Mouse (Mus musculus): ENCODE data around the gene 2900026A02Rik. TPM values are rescaled to one million over a fixed set of nuclear protein-coding genes. Genes with fewer than 3 reads are reported as not detected.
A peak's percentile ranks its signal among the peaks of the same experiment; 100 is the strongest.

The 2900026A02Rik gene
- polyA plus RNA-seq, 1 experiment from 2014 or later, result 7.2 TPM

- H3K4me2 ChIP-seq (replicated peaks; ENCODE audit: low read depth, low read length), result no peak overlapping the region
- peaks cover 53% of the 10 kb centered on the region for H3K4me1 ChIP-seq (ENCODE audit: insufficient read depth, low read length)
- no peaks in the 10 kb centered on the region for H3K36me3 ChIP-seq (ENCODE audit: insufficient read depth, low read length)
- H3K27ac ChIP-seq (ENCODE audit: low read length), result no peak overlapping the region; the same call in 1 of the 2 replicates
- H3K4me3 ChIP-seq (ENCODE audit: low read length), result no peak overlapping the region
- no peaks in the 10 kb centered on the region for H3K27me3 ChIP-seq (ENCODE audit: insufficient read depth, low read length)
- H3K9me3 ChIP-seq (ENCODE audit: low read length), result no peaks in the 10 kb centered on the region
- ATAC-seq (ENCODE audit: low FRiP score, low TSS enrichment), result no peak
- WGBS, result 37% methylated on average over 12 of the region's 12 CpGs
- H3K9ac ChIP-seq (replicated peaks; ENCODE audit: low read length), result no peak overlapping the region
Observed at GRCm38 (mm10) chr5:113122326-113123054, 98.5 kb downstream of the 2900026A02Rik start.

- no peak overlapping the region for H3K4me2 ChIP-seq (replicated peaks; ENCODE audit: low read depth, low read length)
- no peak for ATAC-seq (ENCODE audit: low FRiP score, low TSS enrichment)
- 47% methylated on average over 6 of the region's 6 CpGs for WGBS
- no peaks in the 10 kb centered on the region for H3K9me3 ChIP-seq (ENCODE audit: low read length)
- peak overlapping the region; percentile 63; the same call in 1 of the 2 replicates for H3K27ac ChIP-seq (ENCODE audit: low read length)
- H3K4me3 ChIP-seq (ENCODE audit: low read length), result no peak overlapping the region
- H3K9ac ChIP-seq (replicated peaks; ENCODE audit: low read length), result peak overlapping the region; percentile 39
- no peaks in the 10 kb centered on the region for H3K27me3 ChIP-seq (ENCODE audit: insufficient read depth, low read length)
- H3K4me1 ChIP-seq (ENCODE audit: insufficient read depth, low read length), result peaks cover 53% of the 10 kb centered on the region
- no peaks in the 10 kb centered on the region for H3K36me3 ChIP-seq (ENCODE audit: insufficient read depth, low read length)
Observed at GRCm38 (mm10) chr5:113121591-113121875, 99.5 kb downstream of the 2900026A02Rik start.

GRCm38 (mm10) chr5:113120741-113121590 is 100.1 kb downstream of the 2900026A02Rik start:
- Histone ChIP-seq H3K27ac (ENCODE audit: low read length) (peak overlapping the region; percentile 63; the same call in 1 of the 2 replicates), H3K4me2 (replicated peaks; ENCODE audit: low read depth, low read length) (no peak overlapping the region), H3K4me1 (ENCODE audit: insufficient read depth, low read length) (peaks cover 55% of the 10 kb centered on the region), H3K36me3 (ENCODE audit: insufficient read depth, low read length) (no peaks in the 10 kb centered on the region), H3K4me3 (ENCODE audit: low read length) (no peak overlapping the region), H3K9me3 (ENCODE audit: low read length) (no peaks in the 10 kb centered on the region), H3K27me3 (ENCODE audit: insufficient read depth, low read length) (no peaks in the 10 kb centered on the region), H3K9ac (replicated peaks; ENCODE audit: low read length) (peak overlapping the region; percentile 39; the same call in 1 of the 2 replicates)
- no peak for ATAC-seq (ENCODE audit: low FRiP score, low TSS enrichment)
- 15% methylated on average over 15 of the region's 15 CpGs for WGBS

- no peak overlapping the region for H3K4me2 ChIP-seq (replicated peaks; ENCODE audit: low read depth, low read length)
- no peaks in the 10 kb centered on the region for H3K9me3 ChIP-seq (ENCODE audit: low read length)
- no peak for ATAC-seq (ENCODE audit: low FRiP score, low TSS enrichment)
- no peak overlapping the region for H3K4me3 ChIP-seq (ENCODE audit: low read length)
- no peaks in the 10 kb centered on the region for H3K36me3 ChIP-seq (ENCODE audit: insufficient read depth, low read length)
- peak overlapping the region; percentile 76 for H3K27ac ChIP-seq (ENCODE audit: low read length)
- H3K4me1 ChIP-seq (ENCODE audit: insufficient read depth, low read length), result peaks cover 63% of the 10 kb centered on the region
- 30% methylated on average over 13 of the region's 13 CpGs for WGBS
- 0 out of 2 replicates have a peak overlapping the region, but pooled peaks have one; percentile 22 for H3K9ac ChIP-seq (replicated peaks; ENCODE audit: low read length)
- no peaks in the 10 kb centered on the region for H3K27me3 ChIP-seq (ENCODE audit: insufficient read depth, low read length)
Observed at GRCm38 (mm10) chr5:113119861-113120465, 101.1 kb downstream of the 2900026A02Rik start.

GRCm38 (mm10) chr5:113119291-113119690 is 101.7 kb downstream of the 2900026A02Rik start:
- peak overlapping the region; percentile 76 for H3K27ac ChIP-seq (ENCODE audit: low read length)
- no peaks in the 10 kb centered on the region for H3K27me3 ChIP-seq (ENCODE audit: insufficient read depth, low read length)
- H3K4me2 ChIP-seq (replicated peaks; ENCODE audit: low read depth, low read length), result no peak overlapping the region
- H3K9me3 ChIP-seq (ENCODE audit: low read length), result no peaks in the 10 kb centered on the region
- H3K4me1 ChIP-seq (ENCODE audit: insufficient read depth, low read length), result peaks cover 67% of the 10 kb centered on the region
- H3K4me3 ChIP-seq (ENCODE audit: low read length), result no peak overlapping the region
- ATAC-seq (ENCODE audit: low FRiP score, low TSS enrichment), result no peak
- peak overlapping the region; percentile 22; the same call in 1 of the 2 replicates for H3K9ac ChIP-seq (replicated peaks; ENCODE audit: low read length)
- H3K36me3 ChIP-seq (ENCODE audit: insufficient read depth, low read length), result no peaks in the 10 kb centered on the region
- 71% methylated on average over 9 of the region's 9 CpGs for WGBS

- no peaks in the 10 kb centered on the region for H3K36me3 ChIP-seq (ENCODE audit: insufficient read depth, low read length)
- H3K27me3 ChIP-seq (ENCODE audit: insufficient read depth, low read length), result no peaks in the 10 kb centered on the region
- ATAC-seq (ENCODE audit: low FRiP score, low TSS enrichment), result no peak
- WGBS, result 40% methylated on average over 6 of the region's 6 CpGs
- peak overlapping the region; percentile 22; the same call in 1 of the 2 replicates for H3K9ac ChIP-seq (replicated peaks; ENCODE audit: low read length)
- H3K27ac ChIP-seq (ENCODE audit: low read length), result peak overlapping the region; percentile 76
- H3K4me3 ChIP-seq (ENCODE audit: low read length), result no peak overlapping the region
- peaks cover 72% of the 10 kb centered on the region for H3K4me1 ChIP-seq (ENCODE audit: insufficient read depth, low read length)
- H3K9me3 ChIP-seq (ENCODE audit: low read length), result no peaks in the 10 kb centered on the region
- H3K4me2 ChIP-seq (replicated peaks; ENCODE audit: low read depth, low read length), result no peak overlapping the region
Observed at GRCm38 (mm10) chr5:113118695-113119094, 102.3 kb downstream of the 2900026A02Rik start.

GRCm38 (mm10) chr5:113117361-113117760 is 103.7 kb downstream of the 2900026A02Rik start:
- no peaks in the 10 kb centered on the region for H3K9me3 ChIP-seq (ENCODE audit: low read length)
- H3K27ac ChIP-seq (ENCODE audit: low read length), result no peak overlapping the region
- no peak overlapping the region for H3K4me2 ChIP-seq (replicated peaks; ENCODE audit: low read depth, low read length)
- no peak overlapping the region for H3K4me3 ChIP-seq (ENCODE audit: low read length)
- H3K36me3 ChIP-seq (ENCODE audit: insufficient read depth, low read length), result no peaks in the 10 kb centered on the region
- no peak overlapping the region for H3K9ac ChIP-seq (replicated peaks; ENCODE audit: low read length)
- no peaks in the 10 kb centered on the region for H3K27me3 ChIP-seq (ENCODE audit: insufficient read depth, low read length)
- peaks cover 77% of the 10 kb centered on the region for H3K4me1 ChIP-seq (ENCODE audit: insufficient read depth, low read length)
- ATAC-seq (ENCODE audit: low FRiP score, low TSS enrichment), result no peak
- WGBS, result 81% methylated on average over 5 of the region's 5 CpGs

GRCm38 (mm10) chr5:113115896-113116295 is 105.1 kb downstream of the 2900026A02Rik start:
- Histone ChIP-seq H3K4me2 (replicated peaks; ENCODE audit: low read depth, low read length) (no peak overlapping the region), H3K9me3 (ENCODE audit: low read length) (no peaks in the 10 kb centered on the region), H3K4me3 (ENCODE audit: low read length) (no peak overlapping the region), H3K9ac (replicated peaks; ENCODE audit: low read length) (no peak overlapping the region), H3K36me3 (ENCODE audit: insufficient read depth, low read length) (no peaks in the 10 kb centered on the region), H3K27me3 (ENCODE audit: insufficient read depth, low read length) (no peaks in the 10 kb centered on the region), H3K27ac (ENCODE audit: low read length) (0 out of 2 replicates have a peak overlapping the region, but pooled peaks have one; percentile 45), H3K4me1 (ENCODE audit: insufficient read depth, low read length) (peaks cover 75% of the 10 kb centered on the region)
- WGBS, result 64% methylated on average over 10 of the region's 10 CpGs
- no peak for ATAC-seq (ENCODE audit: low FRiP score, low TSS enrichment)

- no peak overlapping the region for H3K4me3 ChIP-seq (ENCODE audit: low read length)
- no peaks in the 10 kb centered on the region for H3K27me3 ChIP-seq (ENCODE audit: insufficient read depth, low read length)
- no peaks in the 10 kb centered on the region for H3K9me3 ChIP-seq (ENCODE audit: low read length)
- H3K27ac ChIP-seq (ENCODE audit: low read length), result peak overlapping the region; percentile 76
- peaks cover 75% of the 10 kb centered on the region for H3K4me1 ChIP-seq (ENCODE audit: insufficient read depth, low read length)
- no peak overlapping the region for H3K4me2 ChIP-seq (replicated peaks; ENCODE audit: low read depth, low read length)
- peak overlapping the region; percentile 38; the same call in 1 of the 2 replicates for H3K9ac ChIP-seq (replicated peaks; ENCODE audit: low read length)
- WGBS, result 23% methylated on average over 20 of the region's 20 CpGs
- H3K36me3 ChIP-seq (ENCODE audit: insufficient read depth, low read length), result no peaks in the 10 kb centered on the region
- no peak for ATAC-seq (ENCODE audit: low FRiP score, low TSS enrichment)
Observed at GRCm38 (mm10) chr5:113114264-113115225, 106.5 kb downstream of the 2900026A02Rik start.
